Mouse (Mus musculus) heart, embryonic 16.5 days (tissue): Measurements from ENCODE around the gene Scap. TPM values are rescaled to one million over a fixed set of nuclear protein-coding genes. Genes with fewer than 3 reads are reported as not detected.

Experiments used
- ATAC-seq: fragments of 200-750 bp; cut with Nextera tagmentation; replicated peaks from 2 replicates; pipeline ENCODE4 v1.8.0; 2017; ENCODE audit warnings: moderate number of reproducible peaks; ENCODE audit not compliant: insufficient read depth, low FRiP score; ENCODE audit errors: extremely low read depth
- H3K27ac ChIP-seq: fragments of 300-500 bp; sonication (generic); 2 replicates; pipeline ENCODE4 v1.5.1; 2014; ENCODE audit warnings: mild to moderate bottlenecking, low read length, control low read depth, moderate library complexity
- H3K27me3 ChIP-seq: fragments of 300-500 bp; sonication (generic); 2 replicates; pipeline ENCODE4 v1.6.1; 2014; ENCODE audit warnings: low read length, mixed read lengths; ENCODE audit not compliant: control insufficient read depth, insufficient read depth
- H3K36me3 ChIP-seq: fragments of 300-500 bp; sonication (generic); 2 replicates; pipeline ENCODE4 v1.6.1; 2014; ENCODE audit not compliant: control insufficient read depth, insufficient read depth
- H3K4me1 ChIP-seq: fragments of 300-500 bp; sonication (generic); 2 replicates; pipeline ENCODE4 v1.6.1; 2014; ENCODE audit warnings: low read length, mixed read lengths; ENCODE audit not compliant: control insufficient read depth, insufficient read depth
- H3K4me2 ChIP-seq: fragments of 300-500 bp; sonication (generic); 2 replicates; pipeline ENCODE4 v1.6.1; 2014; ENCODE audit warnings: low read depth, mild to moderate bottlenecking, control low read depth, low read length
- H3K4me3 ChIP-seq: fragments of 300-500 bp; sonication (generic); 2 replicates; pipeline ENCODE4 v1.5.1; 2014; ENCODE audit warnings: mild to moderate bottlenecking, control low read depth, low read length
- H3K9ac ChIP-seq: fragments of 300-500 bp; sonication (generic); 2 replicates; pipeline ENCODE4 v1.6.1; 2014; ENCODE audit warnings: low read length, control low read depth
- H3K9me3 ChIP-seq: fragments of 300-500 bp; sonication (generic); replicated peaks from 2 replicates; pipeline ENCODE4 v1.6.1; 2016; ENCODE audit warnings: low read length; ENCODE audit not compliant: control insufficient read depth
- WGBS: fragments of 180-500 bp; shearing (Covaris S2); extraction: QIAGEN DNeasy Blood & Tissue Kit; methylation state at CpG from one replicate; pipeline ENCODE4 v1.1.7; 2014; 5-methylcytosine and 5-hydroxymethylcytosine counted together
- polyA plus RNA-seq: library from polyadenylated mRNA; unstranded; fragments of >200 nt; fragmentation: Nextera tagmentation; extraction: Ambion mirVana; gene quantifications from 2 replicates; pipeline ENCODE4 v1.2.1, GENCODE M21; 2015

Gene Scap
- polyA plus RNA-seq, 1 experiment from 2014 or later = 22.2 TPM

- peaks cover 9% of the 10 kb centered on the region for H3K4me1 ChIP-seq
- ATAC-seq = no peak
- H3K27me3 ChIP-seq = no peaks in the 10 kb centered on the region
- WGBS = 32% methylated on average over 6 of the region's 6 CpGs
- H3K27ac ChIP-seq = no peak overlapping the region
- no peaks in the 10 kb centered on the region for H3K36me3 ChIP-seq
- H3K9me3 ChIP-seq = no peaks in the 10 kb centered on the region
- no peak overlapping the region for H3K4me2 ChIP-seq
- no peak overlapping the region for H3K4me3 ChIP-seq
- no peak overlapping the region for H3K9ac ChIP-seq
Observed at GRCm38 (mm10) chr9:110410908-110411887, 78.1 kb downstream of the Scap start.

GRCm38 (mm10) chr9:110412926-110413325 lies 79.8 kb downstream of the Scap start:
- peaks cover 2% of the 10 kb centered on the region; the same call in 1 of the 2 replicates for H3K4me1 ChIP-seq
- H3K4me3 ChIP-seq = no peak overlapping the region
- H3K9me3 ChIP-seq = no peaks in the 10 kb centered on the region
- WGBS = 74% methylated on average over 7 of the region's 7 CpGs
- H3K9ac ChIP-seq = no peak overlapping the region
- no peak for ATAC-seq
- no peaks in the 10 kb centered on the region for H3K36me3 ChIP-seq
- no peak overlapping the region for H3K4me2 ChIP-seq
- H3K27me3 ChIP-seq = no peaks in the 10 kb centered on the region
- H3K27ac ChIP-seq = no peak overlapping the region

GRCm38 (mm10) chr9:110413785-110414184 lies 80.7 kb downstream of the Scap start:
- no peak overlapping the region for H3K27ac ChIP-seq
- no peak overlapping the region for H3K4me2 ChIP-seq
- H3K9ac ChIP-seq = no peak overlapping the region
- WGBS = 45% methylated on average over 9 of the region's 9 CpGs
- no peak overlapping the region for H3K4me3 ChIP-seq
- no peaks in the 10 kb centered on the region for H3K27me3 ChIP-seq
- no peaks in the 10 kb centered on the region for H3K9me3 ChIP-seq
- H3K36me3 ChIP-seq = no peaks in the 10 kb centered on the region
- H3K4me1 ChIP-seq = peaks cover 2% of the 10 kb centered on the region; the same call in 1 of the 2 replicates
- ATAC-seq = no peak; the same call in 1 of the 2 replicates

GRCm38 (mm10) chr9:110419511-110420112 lies 86.5 kb downstream of the Scap start, which contains the start of gene Ngp:
Gene Ngp, plus strand, starts transcription at chr9:110419747.
- H3K9me3 ChIP-seq = no peaks in the 10 kb centered on the region

GRCm38 (mm10) chr9:110431241-110431640 lies 98.2 kb downstream of the Scap start:
- no peak overlapping the region for H3K9ac ChIP-seq
- no peak overlapping the region for H3K4me3 ChIP-seq
- WGBS = 69% methylated on average over 8 of the region's 8 CpGs
- H3K27me3 ChIP-seq = no peaks in the 10 kb centered on the region
- no peak for ATAC-seq
- H3K4me2 ChIP-seq = no peak overlapping the region
- no peaks in the 10 kb centered on the region for H3K9me3 ChIP-seq
- no peaks in the 10 kb centered on the region for H3K4me1 ChIP-seq
- H3K27ac ChIP-seq = no peak overlapping the region
- H3K36me3 ChIP-seq = peaks cover 8% of the 10 kb centered on the region; the same call in 1 of the 2 replicates

More at GRCm38 (mm10) chr9:110419511-110420112, 86.5 kb downstream of the Scap start, which contains the start of gene Ngp:
- 84% methylated on average over 12 of the region's 12 CpGs for WGBS
- no peaks in the 10 kb centered on the region for H3K36me3 ChIP-seq
- H3K4me3 ChIP-seq = no peak within 1 kb of the TSS
- no peak for ATAC-seq
- no peak within 1 kb of the TSS for H3K9ac ChIP-seq
- H3K4me2 ChIP-seq = no peak within 1 kb of the TSS
- no peak within 1 kb of the TSS for H3K27ac ChIP-seq
- H3K27me3 ChIP-seq = no peaks in the 10 kb centered on the region
- no peaks in the 10 kb centered on the region for H3K4me1 ChIP-seq

GRCm38 (mm10) chr9:110433045-110433444 lies 100.0 kb downstream of the Scap start:
- no peaks in the 10 kb centered on the region for H3K27me3 ChIP-seq
- WGBS = 95% methylated on average over 2 of the region's 2 CpGs
- H3K9ac ChIP-seq = no peak overlapping the region
- ATAC-seq = no peak
- no peak overlapping the region for H3K27ac ChIP-seq
- no peaks in the 10 kb centered on the region for H3K4me1 ChIP-seq
- H3K4me2 ChIP-seq = no peak overlapping the region
- no peaks in the 10 kb centered on the region for H3K9me3 ChIP-seq
- H3K36me3 ChIP-seq = peaks cover 5% of the 10 kb centered on the region; the same call in 1 of the 2 replicates
- no peak overlapping the region for H3K4me3 ChIP-seq

Other genes with a start within 250 kb of the Scap start
- 56.7 and 60.5 TPM in 2 replicates for gene Smarcc1, start 215.6 kb upstream of the Scap start, polyA plus RNA-seq
- 96.2 and 101 TPM in 2 replicates for gene Dhx30, start 215.5 kb upstream of the Scap start, polyA plus RNA-seq
- gene Cspg5, start 89.5 kb upstream of the Scap start, polyA plus RNA-seq = 1.2 and 1.4 TPM in 2 replicates
- 12.4 and 14.9 TPM in 2 replicates for gene Elp6, start 28.1 kb upstream of the Scap start, polyA plus RNA-seq
- 11.3 and 12.0 TPM in 2 replicates for gene Ptpn23, start 74.9 kb downstream of the Scap start, polyA plus RNA-seq
- 3.3 and 6.5 TPM in 2 replicates for gene Ngp, start 86.5 kb downstream of the Scap start, polyA plus RNA-seq
- gene Klhl18, start 143.4 kb downstream of the Scap start, polyA plus RNA-seq = 9.0 and 10.2 TPM in 2 replicates
- 0.84 and 1.2 TPM in 2 replicates for gene Kif9, start 143.7 kb downstream of the Scap start, polyA plus RNA-seq
- gene Setd2, start 199.3 kb downstream of the Scap start, polyA plus RNA-seq = 19.0 and 21.8 TPM in 2 replicates